Mouse (Mus musculus) left cerebral cortex, postnatal 4 days (tissue): Measurements from ENCODE around the gene Itpk1. TPM values are rescaled to one million over a fixed set of nuclear protein-coding genes. Genes with fewer than 3 reads are reported as not detected.
"Not testable (repeated sequence)": the region's sequence is repeated elsewhere in the genome, so short reads cannot be mapped to it uniquely, and the experiment has no call there.

Experiments
- DNase-seq: peaks from one replicate; pipeline ENCODE4 v3.0.0-alpha.2; 2022
- intact Hi-C: fragments of 180-260 bp; cut with DNase I; formaldehyde crosslinking; loops from one replicate; pipeline ENCODE4 v1.15.1; 2025
- total RNA-seq, 2 experiments: library from RNA; stranded (reverse); gene quantifications; 2 replicates each; pipeline ENCODE4 v1.2.3; 2021

Gene Itpk1
- total RNA-seq, 2 experiments from 2014 or later = 80.2 to 88.1 TPM

DNA sequence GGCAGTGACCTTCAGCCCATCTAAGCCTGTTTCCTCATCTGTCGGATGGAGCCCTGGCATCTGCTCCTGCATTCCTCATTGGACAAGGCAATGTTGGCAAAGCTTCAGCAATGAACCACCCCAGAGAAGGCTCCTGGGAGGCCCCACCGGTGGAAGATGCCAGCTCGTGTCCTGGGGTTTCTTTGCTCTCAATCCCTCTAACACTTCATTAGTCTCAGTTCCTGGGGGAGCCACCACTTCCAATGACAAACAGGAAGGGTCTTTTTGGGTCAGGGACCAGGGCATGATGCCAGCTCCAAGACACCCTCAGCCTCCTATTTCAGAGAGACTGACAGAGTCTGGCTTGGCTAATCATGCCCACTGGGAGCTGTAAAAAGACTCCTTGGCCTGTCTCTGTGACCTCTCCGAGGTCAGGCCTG, 71.6 kb downstream of the Itpk1 start:
- DNase-seq = peak; percentile 77
- intact Hi-C loops = no loop called here

DNA sequence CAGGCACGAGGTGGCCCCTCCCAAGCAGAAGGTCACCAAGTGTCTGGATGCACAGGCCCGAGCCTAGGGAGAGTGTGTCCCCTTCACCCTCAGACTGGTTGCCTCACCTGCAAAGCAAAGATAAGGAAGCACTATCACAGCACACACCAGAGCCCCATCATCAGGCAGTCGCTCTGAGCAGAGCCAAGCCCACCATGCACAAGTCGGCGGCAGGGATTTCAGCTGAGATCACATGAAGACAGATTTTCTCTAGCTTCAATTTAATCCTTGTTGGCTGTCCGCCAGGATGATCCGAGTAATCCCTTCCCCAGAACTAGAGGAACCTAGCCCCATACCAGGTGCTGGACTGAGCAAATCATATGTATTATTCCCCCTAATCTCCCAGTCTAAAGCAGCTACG, 73.0 kb downstream of the Itpk1 start:
- peak; percentile 61 for DNase-seq
- intact Hi-C loops = no loop called here

DNA sequence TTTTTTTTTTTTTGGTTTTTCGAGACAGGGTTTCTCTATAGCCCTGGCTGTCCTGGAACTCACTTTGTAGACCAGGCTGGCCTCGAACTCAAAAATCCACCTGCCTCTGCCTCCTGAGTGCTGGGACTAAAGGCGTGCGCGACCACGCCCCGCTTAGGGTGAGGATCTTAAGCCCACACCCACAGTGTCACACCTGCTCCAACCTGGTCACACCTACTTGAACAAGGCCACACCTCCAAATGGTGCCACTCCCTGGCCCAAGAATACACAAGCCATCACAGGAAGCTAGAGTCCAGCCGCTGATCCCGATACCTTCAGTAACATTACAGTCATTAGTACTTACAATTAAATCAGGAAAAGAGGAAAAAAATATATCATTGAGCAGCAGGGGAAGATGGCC, 74.3 kb downstream of the Itpk1 start:
- intact Hi-C loops, DNase-seq: not testable (repeated sequence)

DNA sequence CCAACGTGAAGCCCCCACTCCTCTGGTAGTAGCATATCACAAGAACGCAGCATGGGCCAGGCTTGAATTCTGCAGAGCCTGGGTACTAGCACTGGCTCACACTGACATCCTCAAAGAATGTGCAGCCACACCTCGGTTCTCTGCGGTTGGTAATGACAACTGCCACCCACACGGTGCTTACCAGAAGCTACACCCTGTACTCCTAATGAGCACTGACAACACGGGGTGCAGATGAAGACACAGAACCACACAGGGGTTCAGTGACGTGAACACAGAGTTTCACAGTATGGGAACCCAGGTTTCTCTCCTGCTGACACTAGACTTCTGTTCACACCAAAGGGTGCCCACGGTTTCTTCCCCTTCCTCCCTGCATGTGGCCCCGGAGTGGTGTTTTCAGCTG, 76.5 kb downstream of the Itpk1 start:
- intact Hi-C loops = no loop called here
- no peak for DNase-seq

DNA sequence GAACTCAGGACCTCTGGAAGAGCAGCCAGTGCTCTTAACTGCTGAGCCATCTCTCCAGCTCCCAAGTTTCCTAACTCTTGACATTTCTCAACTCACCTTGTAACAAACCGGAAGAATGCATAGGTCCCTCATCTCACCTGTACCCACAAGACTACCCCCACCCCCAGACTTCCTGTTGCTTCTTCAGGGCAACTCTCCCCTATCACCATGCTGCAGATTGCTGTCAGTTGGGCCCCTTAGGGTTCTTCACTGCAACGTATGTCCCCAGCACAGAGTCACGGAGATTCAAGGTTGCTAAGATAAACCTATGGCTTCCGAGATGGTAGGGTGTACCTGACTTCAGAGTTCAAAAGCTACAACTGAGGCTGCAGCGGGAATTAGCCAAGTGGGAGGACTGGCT, 77.2 kb downstream of the Itpk1 start:
- DNase-seq = no peak
- intact Hi-C loops = no loop called here

DNA sequence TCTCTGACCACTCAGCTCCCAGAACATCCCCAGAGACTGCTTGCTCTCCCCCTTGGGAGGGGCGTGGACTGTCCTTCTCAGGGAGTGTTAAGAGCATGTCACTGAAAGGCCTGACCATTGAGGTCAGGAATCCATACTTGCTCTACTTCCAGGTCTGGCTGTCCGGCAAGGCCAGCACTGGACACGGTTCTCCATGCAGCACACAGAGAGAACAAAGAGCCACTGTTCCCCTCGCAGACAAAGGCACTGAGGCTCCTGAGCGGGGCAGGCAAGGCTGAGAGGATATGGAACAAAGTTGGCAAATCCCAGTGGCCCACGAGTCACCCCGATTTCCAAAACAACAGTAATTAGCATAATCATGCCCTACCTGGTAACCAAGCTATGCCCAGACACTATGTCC, 77.9 kb downstream of the Itpk1 start:
- intact Hi-C loops = no loop called here
- DNase-seq = no peak

DNA sequence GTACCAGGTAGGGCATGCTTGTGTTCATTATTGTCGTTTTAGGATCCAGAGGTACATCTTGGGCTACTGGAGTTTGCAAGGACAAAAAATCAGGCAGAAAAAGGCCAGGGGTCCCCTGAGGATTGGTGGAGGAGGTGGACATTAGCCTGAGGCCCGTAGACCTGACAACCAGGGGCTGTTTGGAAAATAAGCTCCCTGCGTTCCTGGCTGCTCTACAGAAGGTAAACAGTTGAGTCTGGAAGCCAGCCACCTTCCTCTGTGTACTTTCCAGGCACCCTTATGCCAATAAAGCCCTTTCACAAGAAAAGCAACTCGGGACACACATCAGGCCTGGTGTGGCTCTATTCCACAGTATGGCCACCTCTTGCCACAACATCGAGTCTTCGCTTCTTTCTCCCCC, 79.0 kb downstream of the Itpk1 start:
- no peak for DNase-seq
- intact Hi-C loops = no loop called here

DNA sequence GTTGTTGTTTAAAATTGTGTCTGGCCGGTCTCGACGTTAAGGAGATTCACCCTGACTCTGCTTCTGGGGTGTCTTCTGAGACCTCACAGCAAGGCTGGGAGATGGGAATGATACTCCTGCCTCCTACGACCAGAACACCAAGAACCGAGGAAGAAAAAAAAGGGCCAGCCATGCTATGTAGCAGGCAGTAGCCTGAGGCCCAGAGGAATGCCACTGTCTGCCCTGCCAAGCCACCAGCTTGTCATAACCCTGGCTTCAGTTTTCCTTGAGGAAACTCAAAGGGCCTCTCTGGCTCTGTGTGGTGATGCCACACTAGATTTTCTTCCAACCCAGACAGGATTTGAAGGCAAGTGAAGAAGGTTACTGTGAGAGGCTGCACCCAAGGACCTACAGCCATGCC, 79.6 kb downstream of the Itpk1 start:
- intact Hi-C loops = no loop called here
- DNase-seq = no peak

DNA sequence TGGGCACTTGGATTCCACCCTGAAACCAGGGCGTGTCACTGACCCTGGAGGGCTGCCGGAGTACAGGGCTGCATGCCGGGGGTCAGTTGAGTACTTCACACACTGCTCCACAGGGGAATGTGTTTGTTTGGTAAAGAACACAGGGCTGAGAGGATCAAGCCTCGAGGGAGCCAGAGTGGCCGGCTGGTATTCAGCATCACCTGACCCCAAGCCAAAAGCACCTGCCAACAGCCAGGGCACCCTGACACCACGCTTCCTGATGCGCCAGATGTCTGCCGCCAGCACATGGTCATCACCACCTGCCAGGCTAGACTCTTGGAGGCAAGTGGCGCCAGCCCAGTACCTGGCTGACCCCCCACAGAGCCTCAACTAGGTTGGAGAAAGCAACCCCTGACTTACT, 80.9 kb downstream of the Itpk1 start:
- intact Hi-C loops = no loop called here
- DNase-seq = no peak

DNA sequence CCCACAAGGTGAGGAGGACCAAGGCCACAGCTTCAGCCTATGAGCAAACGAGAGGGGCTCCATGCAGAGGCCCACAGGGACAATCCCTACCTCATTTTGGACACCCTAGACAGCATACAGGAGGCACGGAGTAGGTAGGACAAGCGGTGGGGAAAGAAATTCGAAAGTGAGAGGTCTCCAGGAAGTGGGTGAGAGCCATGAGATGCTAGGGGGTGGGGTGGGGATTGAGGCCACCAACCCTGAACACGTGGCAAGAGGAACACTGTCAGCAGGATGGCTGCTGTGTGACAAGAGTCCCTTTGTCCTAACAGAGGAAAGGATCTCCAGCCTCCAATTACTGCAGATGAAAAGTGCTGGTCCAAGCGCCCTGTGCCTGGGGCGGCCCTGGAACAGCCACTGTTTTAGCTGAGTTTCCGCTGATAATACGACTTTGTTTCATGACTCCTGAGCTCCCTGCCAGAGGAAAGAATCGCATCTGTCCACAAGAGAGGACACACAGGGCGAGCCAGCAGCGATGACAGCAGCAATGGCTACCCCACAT, 82.4 kb downstream of the Itpk1 start:
- DNase-seq = no peak
- intact Hi-C loops = no loop called here

DNA sequence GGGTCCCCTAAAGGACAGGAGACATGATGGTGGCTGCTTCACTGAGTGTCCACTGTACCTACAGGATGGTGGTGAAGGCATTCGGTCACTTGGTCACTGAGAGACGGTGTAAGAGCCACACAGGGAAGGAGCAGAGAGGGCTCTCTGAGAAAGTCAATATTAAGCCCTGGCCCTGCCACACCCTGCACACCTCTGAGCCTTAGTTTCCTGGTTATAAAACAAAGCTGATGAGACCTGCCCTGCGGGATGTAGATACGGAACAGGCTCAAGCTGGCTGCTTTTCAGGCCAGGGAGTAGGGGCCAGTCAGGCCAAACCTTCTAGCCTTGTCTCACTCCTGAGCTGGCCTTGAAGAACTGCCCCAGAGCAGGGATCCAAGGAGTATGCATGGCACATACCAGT, 82.9 kb downstream of the Itpk1 start:
- no peak for DNase-seq
- intact Hi-C loops = no loop called here

DNA sequence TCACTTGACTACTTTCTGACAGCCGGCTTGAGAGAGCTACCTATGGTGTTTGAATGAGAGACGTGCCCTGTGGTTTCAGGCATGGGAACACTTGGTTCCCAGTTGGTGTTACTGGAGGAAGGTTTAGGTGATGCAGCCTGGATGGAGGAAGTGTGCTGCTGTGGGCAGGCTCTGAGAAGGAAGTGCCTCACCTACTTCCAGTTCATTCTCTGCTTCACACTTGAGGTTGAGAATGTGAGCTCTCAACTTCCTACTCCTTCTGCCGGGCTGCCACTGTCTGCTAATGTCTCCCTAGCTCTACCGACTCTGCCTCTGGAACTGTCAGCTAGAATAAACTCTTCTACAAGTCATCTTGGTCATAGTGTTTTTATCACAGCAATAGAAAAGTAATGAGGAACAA, 83.5 kb downstream of the Itpk1 start:
- intact Hi-C loops = no loop called here
- DNase-seq = no peak

DNA sequence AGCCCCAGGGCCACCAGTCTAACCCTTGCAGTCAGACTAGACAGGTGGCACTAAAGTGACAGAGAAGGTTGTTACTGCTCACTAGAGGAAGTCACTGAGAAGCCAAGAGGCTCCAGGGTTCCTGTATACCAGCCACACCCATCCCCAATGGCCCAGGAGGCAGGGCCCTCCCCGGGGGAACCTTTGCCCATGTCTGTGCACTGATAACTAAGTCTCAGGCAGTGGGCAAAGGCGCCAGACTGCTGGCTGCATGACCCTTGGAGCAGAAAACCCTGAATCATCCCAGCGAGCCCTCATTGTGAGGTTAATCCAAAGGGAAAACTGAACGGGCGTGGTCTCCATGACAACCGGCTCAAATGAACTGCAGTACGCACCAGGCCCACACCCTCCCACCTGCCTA, 84.8 kb downstream of the Itpk1 start:
- intact Hi-C loops = no loop called here
- no peak for DNase-seq

DNA sequence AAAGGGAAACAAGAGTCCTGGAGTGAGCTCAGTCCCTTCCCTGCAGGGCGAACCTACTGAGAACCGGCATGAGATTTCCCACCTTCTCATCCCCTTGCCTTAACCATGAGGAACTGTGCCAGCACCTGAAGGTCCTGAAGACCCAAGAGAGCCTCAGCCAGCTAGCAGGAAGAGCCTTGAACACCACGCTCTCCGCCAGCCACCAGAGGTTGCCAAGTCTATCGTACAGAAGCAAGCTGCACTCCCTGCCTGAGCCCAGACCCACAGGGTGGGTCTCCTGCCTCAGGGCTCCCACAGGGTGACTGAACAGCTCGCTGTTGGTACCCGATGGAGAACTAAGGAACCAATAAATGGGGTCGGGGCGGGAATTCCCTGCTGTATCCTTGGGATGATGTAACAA, 86.6 kb downstream of the Itpk1 start:
- intact Hi-C loops = no loop called here
- no peak for DNase-seq

DNA sequence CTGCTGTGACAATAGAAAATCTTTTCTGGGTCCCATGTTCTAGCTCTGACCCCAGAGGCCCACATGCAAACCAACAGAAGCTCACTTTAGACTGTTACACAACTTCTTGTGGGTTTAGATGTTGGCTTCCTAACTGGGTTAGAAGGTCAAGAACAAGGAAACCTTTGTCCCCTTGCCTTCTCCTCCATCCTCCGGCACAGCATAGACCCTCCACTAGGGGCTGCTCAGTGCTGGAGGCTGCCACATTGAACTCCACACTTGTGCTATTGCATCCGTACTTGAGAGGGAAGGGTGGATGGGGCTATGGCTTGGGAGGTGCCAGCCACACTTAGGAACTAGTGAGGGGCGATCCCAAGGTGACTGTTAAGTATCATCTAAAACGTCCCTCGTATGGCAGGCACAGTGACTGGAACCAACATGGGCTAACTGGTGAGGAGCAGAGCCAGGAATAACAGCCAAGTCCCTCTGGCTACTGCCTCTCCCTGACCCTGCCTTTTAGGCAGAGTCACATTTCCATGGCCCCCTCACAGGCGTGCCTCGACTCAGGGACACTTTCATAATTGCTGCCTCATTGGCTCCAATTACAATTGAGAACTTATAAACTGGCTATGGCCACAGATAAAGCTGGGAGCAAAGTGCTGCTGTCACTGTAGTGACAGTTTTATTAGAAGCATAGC, 87.7 kb downstream of the Itpk1 start:
- intact Hi-C loops = no loop called here
- no peak for DNase-seq

DNA sequence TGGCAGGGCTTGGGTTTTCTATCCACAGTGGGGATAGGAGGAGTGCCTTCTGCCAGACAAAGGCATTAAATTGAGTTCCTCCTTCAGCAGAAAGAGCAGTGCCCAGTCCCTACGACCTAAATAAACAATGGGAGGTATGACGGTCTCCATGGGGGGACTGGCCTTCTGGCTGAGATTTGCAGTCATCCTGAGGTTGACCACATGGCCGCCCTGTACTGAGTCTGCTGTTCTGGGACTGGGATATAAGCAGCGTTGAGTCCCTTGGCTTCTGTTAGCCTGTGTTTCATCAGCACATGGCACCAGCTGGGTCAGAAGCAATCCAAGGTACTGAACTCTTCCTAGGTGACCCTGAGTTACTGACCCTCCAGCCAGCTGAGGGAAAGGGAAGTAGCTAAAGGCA, 88.5 kb downstream of the Itpk1 start:
- no peak for DNase-seq
- intact Hi-C loops = no loop called here

DNA sequence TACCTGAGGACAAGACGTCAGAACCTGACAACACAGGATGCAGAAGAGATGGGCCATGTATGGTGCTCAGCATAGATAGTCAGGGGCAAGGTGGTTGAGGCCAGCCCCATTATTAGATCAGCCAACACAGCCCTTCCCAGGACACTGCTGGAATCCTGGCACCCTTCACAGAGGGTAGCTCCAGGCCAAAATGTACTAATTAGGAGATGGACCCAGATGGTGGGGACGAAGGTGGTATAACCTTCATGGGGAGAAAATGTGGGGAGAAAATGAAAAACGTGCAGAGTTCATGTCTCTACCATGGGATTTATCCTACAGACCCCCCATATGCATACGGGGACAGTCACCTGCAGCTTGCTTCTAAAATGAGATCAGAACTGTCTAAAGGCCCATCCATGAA, 91.3 kb downstream of the Itpk1 start:
- no peak for DNase-seq
- intact Hi-C loops = no loop called here

DNA sequence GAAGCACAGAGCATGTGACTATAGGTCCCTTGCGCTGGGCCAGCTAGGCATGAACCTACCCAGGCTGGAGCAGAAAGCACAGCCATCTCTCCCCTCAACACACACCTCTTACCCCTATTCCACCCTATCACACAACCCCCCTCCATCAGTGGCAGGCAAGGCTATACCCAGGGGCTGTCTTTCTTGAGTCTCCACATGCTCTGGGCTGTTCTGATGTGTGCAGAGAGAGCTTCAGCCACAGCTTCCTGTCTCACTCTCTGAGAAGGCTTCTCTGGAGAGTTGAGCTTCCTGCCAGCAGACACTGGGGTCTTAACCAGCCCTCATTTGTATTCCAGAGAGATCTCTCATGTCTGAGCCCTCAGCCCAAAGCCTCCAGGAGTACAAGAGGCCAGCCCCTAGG, 92.3 kb downstream of the Itpk1 start:
- no peak for DNase-seq

DNA sequence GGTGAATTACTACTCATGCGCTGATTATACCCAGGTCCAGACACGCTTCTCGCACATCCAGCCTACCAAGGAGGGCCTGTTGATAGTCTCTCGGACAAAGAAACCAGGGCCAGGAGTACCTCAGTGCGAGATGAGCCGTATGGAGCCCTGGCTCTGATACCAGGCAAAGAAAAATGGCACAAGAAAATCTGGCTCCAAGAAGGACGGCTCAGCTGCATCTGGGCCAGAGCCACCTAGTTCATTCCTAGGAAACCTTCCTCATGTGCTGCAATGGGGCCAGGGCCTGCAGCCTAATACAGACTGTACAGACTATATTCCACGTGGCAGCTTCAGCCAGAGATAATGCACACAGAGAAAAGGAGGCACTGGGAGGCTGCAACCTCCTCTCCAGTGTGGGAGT, 93.8 kb downstream of the Itpk1 start:
- DNase-seq = no peak
- intact Hi-C loops = no loop called here

More for the DNA sequence above, 92.3 kb downstream of the Itpk1 start:
- intact Hi-C loops = no loop called here

DNA sequence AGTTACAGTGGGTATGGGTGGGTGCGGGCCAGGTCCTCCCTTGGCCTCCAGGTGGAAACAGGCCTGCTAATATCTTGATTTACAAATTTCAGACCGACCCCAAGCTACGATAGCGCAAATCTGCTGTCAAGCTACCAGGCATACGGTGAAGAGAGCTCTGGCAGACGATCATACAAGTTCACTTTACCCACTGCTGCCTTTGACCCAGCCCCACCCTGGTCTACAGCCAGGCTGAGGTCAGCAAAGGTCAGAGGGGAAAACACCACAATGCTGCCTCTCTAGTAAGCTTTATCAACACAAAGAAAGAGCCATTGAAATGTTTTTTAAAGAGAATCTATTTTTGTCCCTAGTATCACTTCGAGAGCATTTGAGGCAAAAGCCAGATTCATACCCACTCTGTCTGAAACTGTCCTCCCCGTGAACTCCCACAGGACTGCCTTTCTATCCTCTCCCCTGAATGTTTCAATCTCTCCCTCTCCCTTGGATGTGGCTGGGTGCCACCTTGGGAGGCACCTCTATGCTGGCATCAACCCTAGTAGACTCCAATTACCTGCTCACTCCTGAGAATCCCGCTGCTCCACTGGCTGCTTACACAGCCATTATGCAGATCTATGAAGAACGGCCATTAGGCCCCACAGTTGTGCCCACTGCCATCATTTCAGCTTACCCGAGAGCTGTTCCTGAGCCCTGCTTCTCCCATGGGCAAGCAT, 96.8 kb downstream of the Itpk1 start:
- no peak for DNase-seq

DNA sequence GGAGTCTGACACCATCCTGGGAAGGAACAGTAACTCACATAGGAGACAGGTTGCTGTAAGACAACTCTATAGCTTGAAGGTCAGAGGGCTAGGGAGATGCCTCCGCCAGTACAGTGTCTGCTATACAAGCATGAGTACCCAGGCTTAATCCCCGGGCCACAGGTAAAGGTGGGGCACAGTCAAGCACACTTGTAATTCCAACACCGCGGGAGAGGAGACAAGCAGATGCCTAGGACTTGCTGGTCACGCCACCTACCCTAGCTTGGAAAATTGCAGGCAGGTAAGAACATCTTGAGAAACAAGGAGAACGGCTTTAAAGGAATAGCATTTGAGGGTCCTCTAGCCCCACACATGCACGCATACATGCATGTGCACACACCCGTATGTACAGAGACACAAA, 97.7 kb downstream of the Itpk1 start:
- intact Hi-C loops = no loop called here
- no peak for DNase-seq

More for the DNA sequence above, 96.8 kb downstream of the Itpk1 start:
- intact Hi-C loops = no loop called here

DNA sequence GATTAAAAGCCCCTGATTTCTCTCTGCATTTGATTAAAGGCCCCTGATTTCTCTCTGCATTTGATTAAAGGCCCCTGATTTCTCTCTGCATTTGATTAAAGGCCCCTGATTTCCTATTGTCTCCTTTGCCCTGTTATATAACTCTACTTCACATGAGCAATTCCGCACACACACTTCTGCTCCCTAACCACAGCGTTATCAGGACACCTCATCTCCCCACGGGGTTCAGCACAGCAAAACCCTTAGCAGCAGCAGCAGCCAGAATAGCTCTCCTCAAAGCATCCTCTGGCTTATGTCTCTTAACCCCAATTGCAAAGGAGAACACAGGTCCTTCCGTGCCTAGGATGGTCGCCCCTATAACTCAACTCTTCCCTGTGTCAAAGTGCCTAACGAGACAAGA, 99.1 kb downstream of the Itpk1 start:
- no peak for DNase-seq
- intact Hi-C loops = no loop called here
